Mouse (Mus musculus) erythroblast, embryonic 14.5 days (primary cell): Measurements from ENCODE around the gene Csnk1g2. TPM values are rescaled to one million over a fixed set of nuclear protein-coding genes. Genes with fewer than 3 reads are reported as not detected.
A peak's percentile ranks its signal among the peaks of the same experiment; 100 is the strongest.
"Not testable (repeated sequence)": the region's sequence is repeated elsewhere in the genome, so short reads cannot be mapped to it uniquely, and the experiment has no call there.

ENCODE experiments used
- H3K27me3 ChIP-seq: 2 replicates; pipeline ENCODE4 v1.6.1; 2012; ENCODE audit warnings: inconsistent platforms; ENCODE audit not compliant: control insufficient read depth
- H3K36me3 ChIP-seq: 2 replicates; pipeline ENCODE4 v1.6.1; 2012; ENCODE audit warnings: mild to moderate bottlenecking, inconsistent platforms; ENCODE audit not compliant: control insufficient read depth
- H3K4me1 ChIP-seq: 2 replicates; pipeline ENCODE4 v1.6.1; 2012; ENCODE audit warnings: inconsistent platforms; ENCODE audit not compliant: control insufficient read depth
- H3K4me3 ChIP-seq: replicated peaks from 2 replicates; pipeline ENCODE3; 2012; ENCODE audit warnings: moderate library complexity, mild to moderate bottlenecking, inconsistent platforms
- H3K9me3 ChIP-seq: 2 replicates; pipeline ENCODE4 v1.6.1; 2012; ENCODE audit warnings: low read length, inconsistent platforms, mixed read lengths; ENCODE audit not compliant: control insufficient read depth
- GATA1 ChIP-seq: IDR thresholded peaks from 2 replicates; pipeline ENCODE4 v1.6.1; 2012; ENCODE audit warnings: low read length, inconsistent platforms, mixed read lengths
- TAL1 ChIP-seq: IDR thresholded peaks from 3 replicates; pipeline ENCODE4 v1.6.1; 2012; ENCODE audit warnings: low read length, inconsistent platforms, mixed read lengths
- polyA plus RNA-seq: library from polyadenylated mRNA; stranded (reverse); fragments of >175 nt; gene quantifications from 2 replicates; pipeline ENCODE4 v1.2.3, GENCODE M21; 2012

The Csnk1g2 gene
- polyA plus RNA-seq, 1 experiment = 33.9 TPM

- TF ChIP-seq TAL1 = no peak
- TF ChIP-seq GATA1 = no peak
- Histone ChIP-seq H3K4me1 (peaks cover 60% of the 10 kb centered on the region), H3K4me3 (no peak overlapping the region), H3K27me3 (no peaks in the 10 kb centered on the region), H3K9me3 (no peaks in the 10 kb centered on the region), H3K36me3 (no peaks in the 10 kb centered on the region)
These were observed 26.3 kb upstream of the Csnk1g2 start for GRCm38 (mm10) chr10:80596318-80596717.

- Histone ChIP-seq H3K4me1 (peaks cover 89% of the 10 kb centered on the region), H3K27me3 (no peaks in the 10 kb centered on the region), H3K4me3 (peak within 1 kb of the TSS; percentile 70), H3K36me3 (peaks cover 37% of the 10 kb centered on the region), H3K9me3 (peaks cover 7% of the 10 kb centered on the region)
- TF ChIP-seq TAL1 = no peak
- 0 out of 2 replicates have a peak, but pooled peaks have one; percentile 4 for TF ChIP-seq GATA1
These were observed 19.8 kb upstream of the Csnk1g2 start, which contains the start of the genes Scamp4 and Adat3 for GRCm38 (mm10) chr10:80602698-80603325. TSS of gene Scamp4 (plus strand) at chr10:80602872. TSS of gene Adat3 (plus strand) at chr10:80602880.

- TF ChIP-seq TAL1 = no peak
- no peak for TF ChIP-seq GATA1
- H3K36me3 ChIP-seq = peaks cover 43% of the 10 kb centered on the region
- H3K9me3 ChIP-seq = peaks cover 7% of the 10 kb centered on the region
- peak overlapping the region; percentile 70 for H3K4me3 ChIP-seq
- no peaks in the 10 kb centered on the region for H3K27me3 ChIP-seq
- H3K4me1 ChIP-seq = peaks cover 89% of the 10 kb centered on the region
These were observed 19.3 kb upstream of the Csnk1g2 start for GRCm38 (mm10) chr10:80603364-80603763.

DNA sequence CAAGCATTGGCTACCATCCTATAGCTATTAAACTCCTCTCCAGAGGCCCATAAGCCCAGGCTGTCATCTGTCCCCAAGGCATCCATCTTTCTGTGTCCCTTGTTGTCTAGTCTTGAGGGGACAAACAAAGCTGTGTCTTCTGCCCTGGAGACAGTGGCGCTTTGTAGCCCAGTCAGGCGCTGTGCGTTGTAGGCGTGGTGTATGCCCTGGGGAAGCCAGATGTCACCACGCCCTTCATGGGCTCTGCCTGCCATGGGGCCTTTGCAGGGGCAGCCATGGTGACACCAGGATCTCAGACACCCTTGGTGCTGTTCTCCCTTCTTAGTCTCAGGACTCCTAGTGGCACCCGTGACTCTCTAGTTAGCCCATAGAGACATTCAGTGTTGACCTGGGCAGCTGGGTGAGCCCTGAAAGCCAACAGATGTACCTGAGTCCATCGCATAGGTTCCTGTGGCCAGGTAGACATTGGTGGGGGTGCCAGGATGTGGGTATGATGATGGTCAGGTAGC is 18.6 kb upstream of the Csnk1g2 start:
- Histone ChIP-seq H3K27me3 (no peaks in the 10 kb centered on the region), H3K4me1 (peaks cover 89% of the 10 kb centered on the region), H3K9me3 (peaks cover 7% of the 10 kb centered on the region), H3K36me3 (peaks cover 50% of the 10 kb centered on the region), H3K4me3 (peak overlapping the region; percentile 70)
- TF ChIP-seq GATA1 = no peak
- TF ChIP-seq TAL1 = no peak

GRCm38 (mm10) chr10:80604988-80605387 is 17.6 kb upstream of the Csnk1g2 start:
- TF ChIP-seq TAL1 = no peak
- no peak for TF ChIP-seq GATA1
- Histone ChIP-seq H3K4me3 (peak overlapping the region; percentile 70), H3K36me3 (peaks cover 59% of the 10 kb centered on the region), H3K27me3 (no peaks in the 10 kb centered on the region), H3K4me1 (peaks cover 92% of the 10 kb centered on the region), H3K9me3 (peaks cover 7% of the 10 kb centered on the region)

- H3K27me3 ChIP-seq, H3K9me3 ChIP-seq: not testable (repeated sequence)
- H3K4me3 ChIP-seq = peak within 1 kb of the TSS; percentile 70
- peaks cover 66% of the 10 kb centered on the region for H3K36me3 ChIP-seq
- H3K4me1 ChIP-seq = peaks cover 97% of the 10 kb centered on the region
These were observed 16.9 kb upstream of the Csnk1g2 start, which contains the start of gene Gm49322 for GRCm38 (mm10) chr10:80605721-80606120. TSS of gene Gm49322 (plus strand) at chr10:80606021.

DNA sequence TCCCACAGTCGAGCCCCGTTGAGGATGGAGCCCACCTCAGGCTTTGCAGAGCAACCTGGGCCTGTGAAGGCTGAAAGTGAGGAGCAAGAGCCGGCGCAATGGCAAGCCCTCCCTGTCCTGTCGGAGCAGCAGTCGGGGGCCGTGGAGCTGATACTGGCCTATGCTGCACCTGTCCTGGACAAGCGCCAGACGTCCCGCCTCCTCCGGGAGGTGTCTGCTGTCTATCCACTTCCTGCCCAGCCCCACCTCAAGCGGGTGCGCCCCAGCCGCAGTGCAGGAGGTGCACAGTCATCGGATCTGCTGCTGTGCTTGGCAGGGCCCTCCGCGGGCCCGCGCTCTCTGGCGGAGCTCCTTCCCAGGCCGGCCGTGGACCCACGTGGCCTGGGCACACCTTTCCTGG is 16.3 kb upstream of the Csnk1g2 start:
- H3K36me3 ChIP-seq = peaks cover 72% of the 10 kb centered on the region
- peaks cover 97% of the 10 kb centered on the region for H3K4me1 ChIP-seq
- TF ChIP-seq TAL1 (no peak), GATA1 (no peak)
- H3K9me3 ChIP-seq = peaks cover 7% of the 10 kb centered on the region
- no peak overlapping the region for H3K4me3 ChIP-seq
- no peaks in the 10 kb centered on the region for H3K27me3 ChIP-seq

- Histone ChIP-seq H3K4me3 (no peak overlapping the region), H3K9me3 (peaks cover 7% of the 10 kb centered on the region), H3K36me3 (peaks cover 77% of the 10 kb centered on the region), H3K4me1 (peaks cover 95% of the 10 kb centered on the region), H3K27me3 (no peaks in the 10 kb centered on the region)
- TF ChIP-seq TAL1 (no peak), GATA1 (no peak)
These were observed 15.8 kb upstream of the Csnk1g2 start for GRCm38 (mm10) chr10:80606737-80607350.

DNA sequence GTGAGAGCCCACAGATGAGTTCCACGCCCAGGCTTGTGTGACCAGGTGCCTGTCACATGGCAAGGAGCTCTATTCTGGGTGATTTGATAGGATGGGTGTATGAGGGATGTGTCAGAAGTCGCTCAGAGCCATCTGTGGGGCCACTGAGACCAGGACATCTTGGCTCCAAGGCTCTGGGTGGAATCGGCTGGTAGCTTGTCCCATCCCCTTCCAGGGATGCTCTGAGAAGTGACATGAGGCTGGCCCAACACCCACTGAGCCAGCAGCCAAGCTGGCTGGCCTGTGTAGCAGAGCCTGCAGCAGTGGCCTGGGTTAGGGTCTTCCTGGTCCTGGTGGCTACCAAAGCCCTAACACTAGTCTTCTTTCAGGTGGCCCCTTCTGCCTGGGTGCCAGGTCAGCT is 14.2 kb upstream of the Csnk1g2 start:
- Histone ChIP-seq H3K4me1 (peaks cover 80% of the 10 kb centered on the region), H3K36me3 (peaks cover 93% of the 10 kb centered on the region), H3K4me3 (no peak overlapping the region), H3K27me3 (no peaks in the 10 kb centered on the region), H3K9me3 (peaks cover 7% of the 10 kb centered on the region)
- TF ChIP-seq TAL1 = no peak
- no peak for TF ChIP-seq GATA1
